Mouse (Mus musculus): Measurements from ENCODE around the gene Mast4. TPM values are rescaled to one million over a fixed set of nuclear protein-coding genes. Genes with fewer than 3 reads are reported as not detected.
A peak's percentile ranks its signal among the peaks of the same experiment; 100 is the strongest.

Gene Mast4
- total and polyA plus RNA-seq, 3 experiments: 2.7 to 7.0 TPM; not detected in 1

DNA sequence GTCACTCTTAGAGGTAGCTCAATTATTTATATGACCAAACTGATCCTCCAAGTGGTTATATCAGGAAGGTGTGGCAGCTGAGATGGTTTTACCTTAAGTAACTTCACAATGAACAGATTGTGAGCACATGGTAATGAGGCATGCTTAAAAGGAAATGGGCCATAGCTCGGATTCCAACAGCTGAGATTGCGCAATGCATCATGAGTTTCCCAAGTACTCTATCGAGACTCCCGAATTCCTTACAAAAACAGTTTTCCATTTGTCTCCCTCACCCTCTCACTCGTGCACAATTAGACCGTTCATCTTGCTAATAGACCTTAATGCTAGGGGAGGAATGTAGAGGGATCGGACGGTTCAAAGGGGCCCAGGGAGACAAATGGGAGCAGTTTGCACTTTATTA is 564.1 kb downstream of the Mast4 start:
- TF ChIP-seq POLR2AphosphoS2 (IDR thresholded peaks at IDR 0.05; ENCODE audit: low read length) (no peak), ZNF384 (IDR thresholded peaks at IDR 0.05; ENCODE audit: low read depth, low read length) (no peak), BHLHE40 (IDR thresholded peaks at IDR 0.05; ENCODE audit: borderline replicate concordance, low read depth, low read length) (no peak), ZKSCAN1 (IDR thresholded peaks at IDR 0.05; ENCODE audit: low read depth, low read length) (no peak), TCF12 (IDR thresholded peaks at IDR 0.05; ENCODE audit: low read depth, low read length) (no peak), MXI1 (IDR thresholded peaks at IDR 0.05; ENCODE audit: low read depth, low read length) (no peak), EP300 (IDR thresholded peaks at IDR 0.05; ENCODE audit: low read depth in 1 of 2, low read length in 2 of 2) (no peak), RCOR1 (IDR thresholded peaks at IDR 0.05; ENCODE audit: low read depth, low read length) (no peak), NRF1 (IDR thresholded peaks at IDR 0.05; ENCODE audit: insufficient read depth, low read depth, low read length, poor library complexity, severe bottlenecking) (no peak), RAD21 (IDR thresholded peaks at IDR 0.05; ENCODE audit: low read depth, low read length) (no peak), MYC (IDR thresholded peaks at IDR 0.05; ENCODE audit: low read depth, low read length) (no peak), JUND (IDR thresholded peaks at IDR 0.05; ENCODE audit: low read depth, low read length) (no peak), GABPA (IDR thresholded peaks at IDR 0.05; ENCODE audit: low read depth, low read length) (no peak), SIN3A (IDR thresholded peaks at IDR 0.05; ENCODE audit: low read length) (no peak), E2F4 (IDR thresholded peaks at IDR 0.05; ENCODE audit: borderline replicate concordance, low read depth, low read length) (no peak)
- peaks cover 44 to 54% of the 10 kb centered on the region in 2 experiments for H3K4me1 ChIP-seq (ENCODE audit: control insufficient read depth in 1 of 2, insufficient read depth in 2 of 2, low read length in 2 of 2)
- H3K27me3 ChIP-seq (ENCODE audit: control insufficient read depth in 1 of 2, insufficient read depth in 2 of 2, low read length in 2 of 2): no peaks in the 10 kb centered on the region
- H3K36me3 ChIP-seq (ENCODE audit: control insufficient read depth in 1 of 2, insufficient read depth in 2 of 2, low read length in 2 of 2): peaks cover 0 to 69% of the 10 kb centered on the region in 2 experiments; a peak in 2 of 4 replicates
- H3K4me3 ChIP-seq (ENCODE audit: control insufficient read depth in 1 of 2, insufficient read depth in 1 of 2, low read depth in 2 of 2, low read length in 2 of 2): no peak overlapping the region
- H3K27ac ChIP-seq (ENCODE audit: control insufficient read depth, low read depth, low read length): no peak overlapping the region
- H3K9me3 ChIP-seq (replicated peaks; ENCODE audit: insufficient read depth, low read length): no peaks in the 10 kb centered on the region
- no peak for DNase-seq (ENCODE audit: low read depth, low spot score)
- no peak overlapping the region for H3K9ac ChIP-seq (ENCODE audit: control insufficient read depth, low read depth, low read length, poor library complexity, severe bottlenecking)
- H3K79me2 ChIP-seq (ENCODE audit: control insufficient read depth, insufficient read depth, low read length, poor library complexity): no peaks in the 10 kb centered on the region

DNA sequence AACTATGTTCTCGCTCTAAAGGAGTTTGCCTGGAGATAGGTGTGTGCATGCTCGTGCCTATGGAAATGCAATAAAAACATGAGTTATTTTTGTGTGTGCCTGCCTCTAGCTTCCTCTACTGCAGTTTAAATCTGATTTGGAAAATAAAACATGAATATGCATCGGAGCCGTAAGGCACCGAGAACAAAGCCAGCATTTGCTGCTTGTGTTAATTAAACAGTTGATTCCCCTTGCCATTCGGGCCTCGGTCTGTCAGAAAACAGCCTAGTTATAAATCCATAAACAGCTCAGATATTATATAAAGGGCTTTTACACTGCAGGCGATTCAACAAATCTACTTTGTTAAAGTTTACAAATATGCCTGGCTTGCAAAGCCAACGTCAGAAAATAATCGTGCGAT is 565.8 kb downstream of the Mast4 start:
- no peak overlapping the region for H3K4me3 ChIP-seq (ENCODE audit: control insufficient read depth in 1 of 2, insufficient read depth in 1 of 2, low read depth in 2 of 2, low read length in 2 of 2)
- no peak for DNase-seq (ENCODE audit: low read depth, low spot score)
- no peak overlapping the region for H3K9ac ChIP-seq (ENCODE audit: control insufficient read depth, low read depth, low read length, poor library complexity, severe bottlenecking)
- no peak for TF ChIP-seq MAFK (IDR thresholded peaks at IDR 0.05; ENCODE audit: borderline replicate concordance, low read depth, low read length)
- TF ChIP-seq MYB (IDR thresholded peaks at IDR 0.05; ENCODE audit: low read depth, low read length): no peak
- TF ChIP-seq GATA1 (IDR thresholded peaks at IDR 0.05; ENCODE audit: low read depth, low read length): no peak
- TF ChIP-seq TCF12 (IDR thresholded peaks at IDR 0.05; ENCODE audit: low read depth, low read length): no peak
- TF ChIP-seq E2F4 (IDR thresholded peaks at IDR 0.05; ENCODE audit: borderline replicate concordance, low read depth, low read length): no peak
- TF ChIP-seq UBTF (IDR thresholded peaks at IDR 0.05; ENCODE audit: borderline replicate concordance, insufficient read depth, low read depth, low read length): no peak
- no peaks in the 10 kb centered on the region for H3K79me2 ChIP-seq (ENCODE audit: control insufficient read depth, insufficient read depth, low read length, poor library complexity)
- no peaks in the 10 kb centered on the region for H3K27me3 ChIP-seq (ENCODE audit: control insufficient read depth in 1 of 2, insufficient read depth in 2 of 2, low read length in 2 of 2)
- H3K9me3 ChIP-seq (replicated peaks; ENCODE audit: insufficient read depth, low read length): no peaks in the 10 kb centered on the region
- peaks cover 0 to 69% of the 10 kb centered on the region in 2 experiments; a peak in 2 of 4 replicates for H3K36me3 ChIP-seq (ENCODE audit: control insufficient read depth in 1 of 2, insufficient read depth in 2 of 2, low read length in 2 of 2)
- H3K27ac ChIP-seq (ENCODE audit: control insufficient read depth, low read depth, low read length): peak overlapping the region; percentile 76
- peaks cover 48 to 62% of the 10 kb centered on the region in 2 experiments for H3K4me1 ChIP-seq (ENCODE audit: control insufficient read depth in 1 of 2, insufficient read depth in 2 of 2, low read length in 2 of 2)

Data from MEL (cell line).